Mouse (Mus musculus) layer of hippocampus, adult 2 months (tissue): ENCODE results near the gene Cpm. TPM values are rescaled to one million over a fixed set of nuclear protein-coding genes. Genes with fewer than 3 reads are reported as not detected.
A peak's percentile ranks its signal among the peaks of the same experiment; 100 is the strongest.

ENCODE experiments used
- DNase-seq, 2 experiments: peaks; one replicate each; pipeline ENCODE4 v3.0.0; 2022; ENCODE audit warnings: low spot score in 2 of 2
- H3K27ac ChIP-seq: fragments of 200-600 bp; 2 replicates; pipeline ENCODE4 v1.8.1; 2022
- H3K4me3 ChIP-seq: fragments of 200-600 bp; 2 replicates; pipeline ENCODE4 v1.8.1; 2022; ENCODE audit warnings: mild to moderate bottlenecking
- CTCF ChIP-seq: fragments of 200-600 bp; conservative IDR thresholded peaks from 2 replicates; pipeline ENCODE4 v1.8.1; 2022; ENCODE audit warnings: antibody characterized with exemption, mild to moderate bottlenecking, moderate library complexity
- total RNA-seq, 2 experiments: library from RNA; stranded (reverse); gene quantifications; 2 replicates each; pipeline ENCODE4 v1.2.3; 2021

The Cpm gene
- total RNA-seq, 2 experiments from 2014 or later = 8.5 to 9.7 TPM

GRCm38 (mm10) chr10:117691389-117691968 is 62.2 kb downstream of the Cpm start:
- H3K27ac ChIP-seq = no peak overlapping the region
- DNase-seq = no peak
- no peak for TF ChIP-seq CTCF
- H3K4me3 ChIP-seq = no peak overlapping the region

GRCm38 (mm10) chr10:117692173-117692572 is 62.9 kb downstream of the Cpm start:
- Histone ChIP-seq H3K27ac (no peak overlapping the region), H3K4me3 (no peak overlapping the region)
- no peak for DNase-seq
- TF ChIP-seq CTCF = peak; percentile 66

GRCm38 (mm10) chr10:117692953-117693352 is 63.7 kb downstream of the Cpm start:
- no peak for TF ChIP-seq CTCF
- DNase-seq = no peak
- H3K27ac ChIP-seq = no peak overlapping the region
- H3K4me3 ChIP-seq = no peak overlapping the region

- Histone ChIP-seq H3K4me3 (no peak overlapping the region), H3K27ac (no peak overlapping the region)
- no peak for TF ChIP-seq CTCF
- DNase-seq = no peak
These were observed 65.1 kb downstream of the Cpm start for GRCm38 (mm10) chr10:117694255-117694953.

GRCm38 (mm10) chr10:117695027-117695426 is 65.7 kb downstream of the Cpm start:
- no peak overlapping the region for H3K4me3 ChIP-seq
- TF ChIP-seq CTCF = no peak
- no peak overlapping the region for H3K27ac ChIP-seq
- no peak for DNase-seq

- TF ChIP-seq CTCF = no peak
- H3K27ac ChIP-seq = no peak overlapping the region
- DNase-seq = no peak
- no peak overlapping the region for H3K4me3 ChIP-seq
These were observed 66.3 kb downstream of the Cpm start for GRCm38 (mm10) chr10:117695605-117696004.

- Histone ChIP-seq H3K4me3 (no peak overlapping the region), H3K27ac (no peak overlapping the region)
- TF ChIP-seq CTCF = no peak
- no peak for DNase-seq
These were observed 66.9 kb downstream of the Cpm start for GRCm38 (mm10) chr10:117696021-117696826.

- DNase-seq = no peak
- TF ChIP-seq CTCF = no peak
- H3K27ac ChIP-seq = no peak overlapping the region
- no peak overlapping the region for H3K4me3 ChIP-seq
These were observed 67.7 kb downstream of the Cpm start for GRCm38 (mm10) chr10:117696827-117697560.

GRCm38 (mm10) chr10:117697561-117698115 is 68.3 kb downstream of the Cpm start:
- TF ChIP-seq CTCF = no peak
- Histone ChIP-seq H3K27ac (no peak overlapping the region), H3K4me3 (no peak overlapping the region)
- no peak for DNase-seq

- Histone ChIP-seq H3K27ac (no peak overlapping the region), H3K4me3 (no peak overlapping the region)
- no peak for TF ChIP-seq CTCF
- no peak for DNase-seq
These were observed 69.2 kb downstream of the Cpm start for GRCm38 (mm10) chr10:117698313-117699138.

GRCm38 (mm10) chr10:117699914-117700313 is 70.6 kb downstream of the Cpm start:
- no peak overlapping the region for H3K27ac ChIP-seq
- TF ChIP-seq CTCF = no peak
- DNase-seq = no peak
- no peak overlapping the region for H3K4me3 ChIP-seq

GRCm38 (mm10) chr10:117700450-117700849 is 71.2 kb downstream of the Cpm start:
- no peak for DNase-seq
- Histone ChIP-seq H3K4me3 (no peak overlapping the region), H3K27ac (no peak overlapping the region)
- no peak for TF ChIP-seq CTCF
